Mouse (Mus musculus) ES-E14 (cell line): ENCODE measurements around the gene Fank1. TPM values are rescaled to one million over a fixed set of nuclear protein-coding genes. Genes with fewer than 3 reads are reported as not detected.

Source experiments
- DNase-seq: peaks from one replicate; pipeline ENCODE4 v3.0.0-alpha.2; 2013; ENCODE audit warnings: low read depth, low spot score
- H3K27ac ChIP-seq: 2 replicates; pipeline ENCODE4 v1.5.1; 2012; ENCODE audit warnings: low read depth, mild to moderate bottlenecking, low read length, moderate library complexity, mixed read lengths; ENCODE audit not compliant: poor library complexity, insufficient read depth, severe bottlenecking
- H3K36me3 ChIP-seq: 2 replicates; pipeline ENCODE4 v1.6.1; 2012; ENCODE audit warnings: mild to moderate bottlenecking, low read length, moderate library complexity, mixed read lengths; ENCODE audit not compliant: control insufficient read depth, poor library complexity, insufficient read depth, severe bottlenecking
- H3K4me1 ChIP-seq, 2 experiments: fragments of 150-350 bp in 1 of 2; sonication (generic) in 1 of 2; 2 replicates each; pipeline ENCODE4 v1.6.1; 2012; ENCODE audit warnings: low read length in 2 of 2, mild to moderate bottlenecking in 1 of 2, mixed read lengths in 1 of 2; ENCODE audit not compliant: control insufficient read depth in 2 of 2, insufficient read depth in 2 of 2, poor library complexity in 1 of 2
- H3K4me3 ChIP-seq, 2 experiments: fragments of 150-350 bp in 1 of 2; sonication (generic) in 1 of 2; 2 replicates each; pipeline ENCODE4 v1.5.1; 2012; ENCODE audit warnings: low read length in 2 of 2, low read depth in 1 of 2, mild to moderate bottlenecking in 1 of 2, mixed read lengths in 1 of 2; ENCODE audit not compliant: insufficient read depth in 1 of 2, poor library complexity in 1 of 2, severe bottlenecking in 1 of 2
- H3K9ac ChIP-seq: 2 replicates; pipeline ENCODE4 v1.6.1; 2012; ENCODE audit warnings: low read depth, mild to moderate bottlenecking, low read length, mixed read lengths; ENCODE audit not compliant: poor library complexity, insufficient read depth, severe bottlenecking
- H3K9me3 ChIP-seq: fragments of 150-350 bp; sonication (generic); 2 replicates; pipeline ENCODE4 v1.6.1; 2012; ENCODE audit warnings: low read depth, mild to moderate bottlenecking, low read length; ENCODE audit not compliant: control insufficient read depth, insufficient read depth
- CHD2 ChIP-seq: IDR thresholded peaks from 2 replicates; pipeline ENCODE4 v1.6.1; 2014; ENCODE audit warnings: mild to moderate bottlenecking, low read depth, low read length, inconsistent platforms
- HCFC1 ChIP-seq: IDR thresholded peaks from 2 replicates; pipeline ENCODE4 v1.6.1; 2012; ENCODE audit warnings: low read length, inconsistent platforms, borderline replicate concordance; ENCODE audit not compliant: insufficient read depth
- MAFK ChIP-seq: IDR thresholded peaks from 2 replicates; pipeline ENCODE4 v1.6.1; 2014; ENCODE audit warnings: mild to moderate bottlenecking, low read depth, low read length, inconsistent platforms; ENCODE audit not compliant: insufficient read depth
- ZC3H11A ChIP-seq: IDR thresholded peaks from 2 replicates; pipeline ENCODE4 v1.6.1; 2012; ENCODE audit warnings: low read depth, mild to moderate bottlenecking, inconsistent platforms, low read length, borderline replicate concordance
- ZNF384 ChIP-seq: IDR thresholded peaks from 2 replicates; pipeline ENCODE4 v1.6.1; 2012; ENCODE audit warnings: low read depth, low read length, inconsistent platforms
- in situ Hi-C, 2 experiments: fragments of 600-800 bp; cut with MboI; formaldehyde crosslinking; loops; one replicate each; pipeline ENCODE4 v1.15.1; 2025; ENCODE audit warnings: low sequenced_read_pairs in 2 of 2, inconsistent platforms in 1 of 2; ENCODE audit not compliant: unreplicated experiment in 2 of 2
- total RNA-seq: library from RNA; depleted of rRNA; stranded (reverse); fragments of 300-350 nt; gene quantifications from 2 replicates; pipeline ENCODE4 v1.2.3, GENCODE M21; 2012

Gene Fank1
- total RNA-seq, 1 experiment, result 0.62 TPM

GRCm38 (mm10) chr7:133823751-133824150 lies 47.1 kb downstream of the Fank1 start:
- Histone ChIP-seq H3K9ac (no peak overlapping the region), H3K9me3 (no peaks in the 10 kb centered on the region), H3K36me3 (no peaks in the 10 kb centered on the region), H3K4me1 (no peaks in the 10 kb centered on the region), H3K27ac (no peak overlapping the region), H3K4me3 (no peak overlapping the region)
- in situ Hi-C loops, result no loop called here
- TF ChIP-seq ZNF384 (no peak), MAFK (no peak), CHD2 (no peak), ZC3H11A (no peak), HCFC1 (no peak)
- peak; percentile 20 for DNase-seq

GRCm38 (mm10) chr7:133824579-133824978 lies 47.9 kb downstream of the Fank1 start:
- peak; percentile 40 for DNase-seq
- TF ChIP-seq ZC3H11A, result peak; percentile 63
- TF ChIP-seq MAFK, result no peak
- Histone ChIP-seq H3K9me3 (no peaks in the 10 kb centered on the region), H3K4me1 (no peaks in the 10 kb centered on the region), H3K9ac (no peak overlapping the region), H3K4me3 (no peak overlapping the region), H3K36me3 (no peaks in the 10 kb centered on the region), H3K27ac (no peak overlapping the region)
- in situ Hi-C loops, result no loop called here

DNA sequence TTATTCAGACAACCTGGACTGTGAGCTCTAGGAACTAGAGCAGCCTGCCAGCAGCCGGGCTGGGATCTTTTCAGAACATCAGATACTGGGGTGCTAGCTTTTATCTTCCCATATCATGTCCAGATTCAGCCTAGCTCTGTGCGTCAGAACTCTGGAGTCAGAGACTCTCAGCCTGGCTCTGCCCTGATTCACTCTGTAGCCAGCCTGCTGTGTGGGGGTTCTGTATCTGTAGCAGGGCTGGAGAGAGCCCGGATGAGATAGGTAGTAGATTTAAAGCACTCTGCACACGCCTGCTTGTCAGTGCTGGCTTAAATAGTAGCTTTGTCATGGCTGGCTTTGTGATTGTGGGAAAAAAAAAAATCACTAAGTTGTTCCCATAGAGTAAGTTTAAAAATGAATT lies 51.9 kb downstream of the Fank1 start:
- Histone ChIP-seq H3K27ac (no peak overlapping the region), H3K9ac (no peak overlapping the region), H3K9me3 (no peaks in the 10 kb centered on the region), H3K4me1 (no peaks in the 10 kb centered on the region), H3K36me3 (no peaks in the 10 kb centered on the region), H3K4me3 (no peak overlapping the region)
- TF ChIP-seq ZC3H11A, result no peak
- no peak for TF ChIP-seq MAFK
- TF ChIP-seq HCFC1, result no peak
- TF ChIP-seq ZNF384, result no peak
- TF ChIP-seq CHD2, result no peak
- DNase-seq, result no peak
- in situ Hi-C loops, result no loop called here

DNA sequence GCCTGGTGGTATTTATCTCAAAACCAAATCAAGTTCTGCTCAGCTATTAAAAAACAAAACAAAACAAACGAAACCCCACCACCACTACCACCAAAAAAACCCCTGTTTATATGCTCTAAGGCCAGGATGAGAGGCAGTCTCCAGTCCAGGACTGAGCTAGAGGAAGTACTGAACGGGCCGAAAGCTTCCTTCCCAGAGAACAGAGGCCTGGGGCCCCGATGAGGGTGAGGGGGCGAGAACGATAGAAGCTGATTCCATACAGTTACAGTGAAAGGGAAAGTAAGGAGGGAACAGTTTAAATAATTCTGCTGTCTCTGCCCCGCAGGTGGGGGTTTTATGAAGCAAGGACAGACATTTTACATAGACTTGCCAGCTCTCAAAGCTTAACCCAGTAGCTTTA lies 52.9 kb downstream of the Fank1 start:
- Histone ChIP-seq H3K27ac (no peak overlapping the region), H3K4me3 (no peak overlapping the region), H3K9ac (no peak overlapping the region), H3K4me1 (no peaks in the 10 kb centered on the region), H3K9me3 (no peaks in the 10 kb centered on the region), H3K36me3 (no peaks in the 10 kb centered on the region)
- no peak for TF ChIP-seq CHD2
- in situ Hi-C loops, result no loop called here
- no peak for DNase-seq

DNA sequence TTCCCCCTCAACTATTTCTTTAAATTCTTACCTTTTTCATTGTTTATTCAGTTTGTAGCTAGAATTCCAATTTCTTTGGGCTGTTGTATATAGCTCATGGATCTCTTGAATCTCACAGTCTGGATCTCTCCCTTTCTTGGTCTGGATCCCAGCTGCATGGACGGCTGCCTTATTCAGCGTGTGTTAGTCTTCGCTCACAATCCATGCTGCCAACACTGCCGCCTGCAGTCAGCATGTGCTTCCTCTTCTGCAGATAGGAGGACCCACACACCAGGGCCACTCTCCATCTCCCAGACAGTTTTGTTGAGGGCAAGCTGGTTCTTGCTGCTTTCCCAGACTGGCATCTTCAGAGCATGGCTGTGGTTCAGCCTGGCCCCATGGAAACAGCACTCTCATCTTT lies 62.9 kb downstream of the Fank1 start:
- no peak for DNase-seq
- Histone ChIP-seq H3K27ac (no peak overlapping the region), H3K9ac (no peak overlapping the region), H3K4me3 (no peak overlapping the region), H3K4me1 (no peaks in the 10 kb centered on the region), H3K36me3 (no peaks in the 10 kb centered on the region), H3K9me3 (no peaks in the 10 kb centered on the region)
- TF ChIP-seq CHD2 (no peak), ZC3H11A (no peak), HCFC1 (no peak), MAFK (no peak), ZNF384 (no peak)
- in situ Hi-C loops, result no loop called here
